Mouse (Mus musculus) adrenal gland, postnatal 25 days (tissue): ENCODE results near the gene Atp6v1a. TPM values are rescaled to one million over a fixed set of nuclear protein-coding genes. Genes with fewer than 3 reads are reported as not detected.

Source experiments
- DNase-seq: peaks from one replicate; pipeline ENCODE4 v3.0.0; 2021; ENCODE audit warnings: mixed read lengths
- total RNA-seq: library from RNA; stranded (reverse); gene quantifications from 2 replicates; pipeline ENCODE4 v1.2.3, GENCODE M21; 2021

Gene Atp6v1a
- total RNA-seq, 1 experiment from 2014 or later: 153 TPM

DNA sequence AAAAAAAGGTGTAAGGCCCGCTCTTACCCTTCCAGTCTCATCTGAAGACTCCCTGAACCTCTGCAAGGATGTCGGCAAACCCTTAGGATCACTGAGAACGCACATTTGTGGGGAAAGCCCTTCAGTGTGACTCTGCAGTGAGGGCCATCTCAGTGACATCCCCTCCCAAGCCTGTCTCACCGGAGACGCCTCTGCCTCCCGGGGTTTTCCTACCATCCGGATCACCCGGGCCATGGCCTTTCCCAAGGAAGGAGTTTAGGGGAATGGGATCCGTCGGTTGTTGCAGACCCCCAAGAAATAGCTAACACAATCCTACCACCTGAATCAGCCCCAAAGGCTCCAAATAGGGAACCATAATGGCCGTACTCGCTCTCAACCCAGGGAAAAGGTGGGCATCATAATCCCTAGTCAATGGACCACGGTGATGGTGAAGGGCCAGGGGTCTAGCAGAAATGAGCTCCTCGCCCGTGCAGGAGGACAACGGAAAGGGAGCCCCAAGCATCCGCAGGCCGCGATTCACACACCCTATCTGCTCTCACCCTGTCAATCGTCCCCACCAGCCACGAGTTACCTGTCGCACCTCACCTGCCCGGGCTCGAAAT lies 1.0 kb downstream of the Atp6v1a start:
- no peak for DNase-seq

GRCm38 (mm10) chr16:44136511-44137021 lies 2.9 kb downstream of the Atp6v1a start:
- no peak for DNase-seq

DNA sequence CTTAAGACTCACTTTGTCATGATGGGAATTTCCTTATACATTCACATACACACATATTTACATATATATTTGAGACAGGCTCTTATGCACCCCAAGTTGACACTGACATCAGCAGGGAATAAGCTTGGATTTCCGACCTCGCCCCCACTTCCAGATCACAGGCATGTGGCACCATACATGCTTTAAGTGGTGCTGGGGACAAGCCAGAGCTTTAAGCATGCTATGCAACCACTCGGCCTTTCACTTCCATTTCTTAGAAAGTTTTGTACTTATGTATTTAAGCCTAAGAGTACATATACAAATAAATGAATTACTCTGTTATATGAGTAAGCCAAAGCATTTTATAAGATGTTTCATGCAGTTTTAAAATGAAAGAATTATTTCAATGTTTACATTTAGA lies 6.3 kb downstream of the Atp6v1a start:
- no peak for DNase-seq

DNA sequence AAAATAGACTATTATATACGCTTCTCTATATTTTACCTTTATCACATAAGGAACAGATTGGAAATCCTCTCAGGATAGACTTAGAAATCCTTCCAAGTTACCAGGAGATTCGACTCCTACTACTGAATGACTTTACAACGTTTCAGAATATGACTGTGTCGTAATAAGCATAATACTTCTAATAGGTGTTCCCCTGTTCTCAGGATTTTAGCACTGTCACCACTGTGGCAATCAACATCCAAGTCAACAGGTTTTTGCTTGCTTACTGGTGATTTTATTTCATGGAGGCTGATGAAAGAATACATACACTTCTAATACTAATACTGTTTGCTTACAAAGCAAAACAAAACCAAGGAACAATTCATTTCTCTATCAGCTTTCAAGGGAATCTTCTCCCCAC lies 7.2 kb downstream of the Atp6v1a start:
- DNase-seq: no peak

GRCm38 (mm10) chr16:44126437-44126836 lies 13.1 kb downstream of the Atp6v1a start:
- no peak for DNase-seq

- DNase-seq: no peak
These were observed 14.1 kb downstream of the Atp6v1a start for GRCm38 (mm10) chr16:44125436-44125835.

GRCm38 (mm10) chr16:44124713-44125112 lies 14.8 kb downstream of the Atp6v1a start:
- DNase-seq: no peak

- DNase-seq: no peak
These were observed 15.7 kb downstream of the Atp6v1a start for GRCm38 (mm10) chr16:44123786-44124185.

- DNase-seq: no peak
These were observed 16.4 kb downstream of the Atp6v1a start for GRCm38 (mm10) chr16:44122982-44123725.

DNA sequence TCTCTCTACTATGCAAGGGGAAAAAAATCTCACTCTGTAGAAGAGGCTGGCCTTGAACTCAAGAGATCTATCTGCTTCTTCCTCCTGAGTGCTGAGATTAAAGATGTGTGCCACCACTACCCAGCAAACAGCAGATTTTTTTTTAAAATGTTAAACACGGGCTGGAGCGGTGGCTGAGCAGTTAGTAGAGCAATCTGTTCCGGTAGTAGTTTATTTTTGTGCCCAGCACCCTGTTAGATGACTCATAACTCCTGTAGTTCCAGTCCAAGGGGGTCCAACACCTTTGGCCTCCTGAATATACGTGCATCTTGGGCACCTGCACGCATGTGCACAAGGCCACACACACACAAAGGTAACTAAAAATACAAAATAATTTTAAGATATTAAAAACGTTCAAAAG lies 16.9 kb downstream of the Atp6v1a start:
- DNase-seq: no peak

DNA sequence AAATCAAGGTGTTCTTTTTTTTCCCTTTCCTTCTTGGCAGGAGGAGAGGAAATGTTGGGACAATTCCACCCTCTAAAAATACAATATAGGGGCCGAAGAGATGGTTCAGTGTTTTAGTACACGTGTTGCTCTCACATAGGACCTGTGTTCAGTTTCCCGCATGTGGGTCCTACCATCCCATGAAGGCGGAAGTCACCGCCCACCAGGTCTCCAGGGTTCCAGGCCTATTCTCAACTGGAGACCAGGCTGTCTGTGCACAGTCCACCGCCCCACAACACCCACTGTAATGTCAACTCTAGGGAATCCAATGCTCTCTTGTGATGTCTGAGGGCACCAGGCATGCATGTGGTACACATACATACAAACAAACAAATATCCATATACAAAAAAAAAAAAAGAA lies 17.4 kb downstream of the Atp6v1a start:
- no peak for DNase-seq

DNA sequence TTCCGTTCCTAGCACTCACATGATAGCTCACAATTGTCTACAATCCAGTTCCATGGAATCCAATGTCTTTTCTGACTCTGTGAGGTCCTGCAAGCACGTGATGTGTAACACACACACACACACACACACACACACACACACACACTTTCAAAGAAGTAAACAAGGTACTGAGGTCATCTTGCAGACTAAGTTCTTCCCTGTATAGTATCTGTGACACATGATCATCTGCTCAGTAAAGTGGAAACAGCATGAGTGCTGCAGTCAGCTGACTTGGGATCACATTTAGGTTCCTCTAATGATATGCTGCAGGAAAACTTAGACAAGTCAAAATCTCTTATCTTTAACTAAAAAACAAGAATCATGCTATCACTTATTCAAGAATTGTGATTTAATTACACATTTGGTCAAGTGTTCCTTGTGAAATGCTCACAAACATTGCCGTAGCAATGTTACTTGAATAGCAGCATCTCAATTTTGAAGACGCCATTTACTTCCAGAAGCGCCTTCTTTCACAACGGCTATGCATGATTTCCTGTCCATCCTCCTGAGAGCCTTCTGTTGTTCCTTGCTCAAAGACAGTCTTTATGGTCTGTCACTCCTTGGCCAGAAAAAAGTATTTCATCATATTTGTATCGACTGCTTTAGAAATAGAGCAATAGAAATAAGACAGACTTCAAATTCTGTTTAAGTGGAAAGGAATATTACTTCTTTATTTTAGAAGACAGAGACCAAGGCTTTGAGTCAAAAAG lies 19.6 kb downstream of the Atp6v1a start:
- DNase-seq: no peak

GRCm38 (mm10) chr16:44109002-44109401 lies 30.5 kb downstream of the Atp6v1a start:
- no peak for DNase-seq

DNA sequence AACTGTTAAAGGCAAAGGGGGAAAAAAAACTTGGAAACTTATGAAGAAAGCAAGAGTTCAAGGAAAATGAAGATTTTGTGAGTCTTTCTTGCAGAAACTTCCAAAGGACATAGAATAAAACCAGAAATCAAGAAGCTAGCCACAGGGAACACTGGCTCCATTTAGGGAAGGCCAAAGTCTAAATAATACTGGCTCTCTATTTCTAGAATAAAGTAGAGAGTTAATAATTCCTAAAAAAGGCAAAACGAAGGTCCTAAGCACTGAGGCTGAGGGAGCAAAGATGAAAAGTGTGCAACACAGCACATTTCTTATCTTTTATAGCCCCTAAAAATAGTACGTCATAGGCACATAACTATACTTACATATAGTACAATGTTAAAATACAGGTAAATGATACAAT lies 34.3 kb downstream of the Atp6v1a start:
- DNase-seq: no peak

DNA sequence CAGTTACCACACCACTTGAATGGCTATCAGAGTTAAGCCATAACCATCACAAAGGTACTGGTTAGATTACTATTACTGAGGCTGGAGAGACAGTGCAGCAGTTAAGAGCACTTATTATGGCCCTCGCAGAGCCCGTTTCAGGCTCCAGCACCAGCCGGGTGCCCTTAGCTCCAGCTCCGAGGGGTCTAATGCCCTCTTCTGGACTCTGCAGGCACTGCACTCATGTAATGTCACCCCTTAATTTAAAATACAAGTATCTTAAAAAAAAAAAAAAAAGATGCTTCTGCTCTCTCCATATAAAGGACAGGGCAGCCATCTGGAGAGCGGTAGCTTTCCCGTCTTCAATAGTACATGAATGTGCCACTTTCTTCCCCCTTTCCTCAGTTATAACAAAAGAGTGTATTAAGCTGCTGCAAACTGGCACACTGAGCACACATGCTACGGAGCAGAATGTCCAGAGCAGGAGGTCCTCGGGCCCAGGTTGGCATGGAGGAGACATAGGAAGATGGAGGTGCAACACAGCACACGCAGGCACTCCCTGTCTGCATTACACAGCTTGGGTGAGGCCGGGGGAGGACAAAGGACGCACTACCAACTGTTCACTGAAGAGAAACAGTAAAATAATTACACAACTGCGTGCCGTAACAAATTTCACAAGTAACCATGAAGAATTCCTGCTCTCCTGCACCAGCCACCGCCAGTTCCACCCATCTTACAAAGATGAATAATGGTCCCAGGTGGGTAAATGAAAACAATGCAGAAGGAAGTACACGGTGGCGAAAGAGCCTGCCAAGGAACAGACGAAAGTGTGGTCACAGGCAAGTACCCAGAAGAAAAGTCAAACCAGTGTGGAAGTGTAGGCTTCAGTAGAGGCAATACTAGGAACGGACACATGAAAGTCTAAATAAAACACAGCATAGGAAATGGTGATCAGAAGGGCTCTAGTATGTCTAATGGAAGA lies 35.4 kb downstream of the Atp6v1a start:
- no peak for DNase-seq

DNA sequence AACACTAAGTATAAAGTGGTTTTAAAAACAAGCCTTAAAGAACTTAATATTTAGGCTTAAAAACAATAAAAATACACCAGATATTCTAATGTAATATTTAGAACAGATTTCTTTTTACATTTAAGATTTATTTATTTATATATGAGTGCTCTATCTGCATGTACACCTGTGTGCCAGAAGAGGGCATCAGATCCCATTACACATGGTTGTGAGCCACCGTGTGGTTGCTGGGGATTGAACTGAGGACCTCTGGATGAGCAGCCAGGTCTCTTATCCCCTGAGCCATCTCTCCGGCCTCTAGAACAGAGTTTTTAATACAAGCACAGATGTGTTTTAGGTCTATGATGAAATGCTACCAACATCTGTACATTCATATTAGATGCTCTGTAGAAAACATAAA lies 36.6 kb downstream of the Atp6v1a start:
- DNase-seq: no peak

DNA sequence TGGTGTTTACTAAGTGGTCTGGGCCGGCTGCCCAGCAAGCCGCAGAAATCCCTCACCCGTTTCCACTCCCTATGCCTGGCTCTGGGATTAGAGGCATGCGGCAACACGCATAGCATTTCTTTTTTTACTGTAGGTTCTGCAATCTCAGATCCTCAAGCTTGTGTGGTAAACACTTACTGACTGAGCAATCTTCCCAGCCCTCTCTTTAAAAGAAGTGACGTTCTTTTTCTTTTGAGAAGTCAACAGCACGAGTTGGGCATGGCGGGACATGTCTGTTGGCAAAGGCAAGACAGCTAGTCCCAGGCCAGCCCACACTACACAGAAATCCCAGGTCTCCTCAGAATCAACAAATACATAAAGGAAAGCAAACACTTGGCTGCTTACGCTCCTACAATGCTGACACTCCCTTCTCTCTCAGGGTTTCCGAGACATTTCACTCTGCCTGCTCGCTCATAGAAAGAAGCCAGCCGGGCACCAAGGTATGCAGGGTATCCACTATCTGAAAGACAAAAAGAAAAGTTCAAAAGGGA lies 38.3 kb downstream of the Atp6v1a start:
- DNase-seq: no peak

- no peak for DNase-seq
These were observed 40.1 kb downstream of the Atp6v1a start for GRCm38 (mm10) chr16:44099377-44099776.

- DNase-seq: no peak
These were observed 51.9 kb downstream of the Atp6v1a start for GRCm38 (mm10) chr16:44087650-44088049.

GRCm38 (mm10) chr16:44063025-44063894 lies 76.2 kb downstream of the Atp6v1a start, which contains the start of gene Gramd1c:
TSS of gene Gramd1c (minus strand) at chr16:44063345.
- DNase-seq: peak; percentile 68

- DNase-seq: no peak
These were observed 78.2 kb downstream of the Atp6v1a start for GRCm38 (mm10) chr16:44061341-44061740.
